Comparison of ENCODE assay signal across 13 mouse cellular contexts in the genomic region with DNA sequence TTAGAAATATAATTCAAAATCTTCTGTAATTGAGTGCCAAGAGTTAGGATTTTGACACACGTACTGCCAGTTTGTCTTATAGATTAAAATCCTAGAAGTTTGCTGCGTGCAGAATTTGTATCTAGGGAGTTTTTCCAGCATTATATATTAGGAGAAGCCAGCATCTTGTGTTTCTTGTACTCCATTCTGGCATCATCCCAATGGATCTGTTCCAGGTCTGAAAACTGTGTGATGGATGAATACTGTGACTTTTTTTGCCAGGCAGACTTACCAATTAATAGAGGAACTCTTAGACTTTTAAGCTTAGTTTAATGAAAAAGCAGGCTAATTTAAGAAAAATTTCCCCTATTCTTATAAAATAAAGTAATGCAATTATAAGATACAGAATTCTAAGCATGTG. TPM values are rescaled to one million over a fixed set of nuclear protein-coding genes. Genes with fewer than 3 reads are reported as not detected.
DNase-seq lines count a peak whose midpoint lies in the region; ATAC-seq and TF ChIP-seq lines count a peak whose summit lies in the region.
"Had no signal": no experiment of that assay in that cellular context is flagged by ENCODE, and none has a peak within 500 bp of the region (broad histone marks: within the 10 kb centered on the region; RNA-seq: fewer than 3 reads in every experiment).

No protein-coding gene starts in this region.

- no peak overlapping the region for H3K9ac ChIP-seq in limb, embryonic 14.5 days (ENCODE audit: low read depth, low read length, severe bottlenecking)
- H3K9ac ChIP-seq: heart, embryonic 13.5 days had no signal

- no peaks in the 10 kb centered on the region for H3K27me3 ChIP-seq in limb, embryonic 14.5 days (ENCODE audit: control insufficient read depth, insufficient read depth, low read length)
- H3K27me3 ChIP-seq in limb, embryonic 10.5 days (ENCODE audit: low read depth, poor library complexity, severe bottlenecking): no peaks in the 10 kb centered on the region
- H3K27me3 ChIP-seq: CH12.LX; heart, embryonic 13.5 days had no signal

- no peak for ATAC-seq in limb, embryonic 14.5 days (ENCODE audit: low FRiP score, low read depth)
- ATAC-seq: inflammation-experienced regulatory T-cells, adult 6 months had no signal

- no peak for TF ChIP-seq POLR2A in limb, embryonic 14.5 days (IDR thresholded peaks at IDR 0.05; ENCODE audit: borderline replicate concordance, extremely low read depth, insufficient read depth, insufficient read length)

- no peaks in the 10 kb centered on the region for H3K9me3 ChIP-seq in limb, embryonic 14.5 days (ENCODE audit: control insufficient read depth, low read length)
- no peaks in the 10 kb centered on the region for H3K9me3 ChIP-seq in limb, embryonic 10.5 days (replicated peaks)
- H3K9me3 ChIP-seq: heart, embryonic 13.5 days had no signal

- no peaks in the 10 kb centered on the region for H3K36me3 ChIP-seq in limb, embryonic 14.5 days (ENCODE audit: control insufficient read depth, insufficient read depth, low read length)
- no peaks in the 10 kb centered on the region for H3K36me3 ChIP-seq in limb, embryonic 10.5 days
- H3K36me3 ChIP-seq: heart, embryonic 13.5 days had no signal

- H3K27ac ChIP-seq in limb, embryonic 14.5 days (replicated peaks; ENCODE audit: low read depth, low read length): no peak overlapping the region
- no peak overlapping the region for H3K27ac ChIP-seq in limb, embryonic 10.5 days
- H3K27ac ChIP-seq: gastrocnemius, adult 2 months; heart, embryonic 13.5 days had no signal

- H3K4me3 ChIP-seq in limb, embryonic 14.5 days (replicated peaks; ENCODE audit: low read length): no peak overlapping the region
- no peak overlapping the region for H3K4me3 ChIP-seq in limb, embryonic 10.5 days
- H3K4me3 ChIP-seq: gastrocnemius, adult 2 months; heart, embryonic 13.5 days had no signal

- no peak overlapping the region for H3K4me2 ChIP-seq in limb, embryonic 14.5 days (replicated peaks; ENCODE audit: low read depth, low read length, severe bottlenecking)
- H3K4me2 ChIP-seq: heart, embryonic 13.5 days had no signal

- H3K4me1 ChIP-seq in limb, embryonic 14.5 days (ENCODE audit: control insufficient read depth, insufficient read depth, low read length): no peaks in the 10 kb centered on the region; the same call in 1 of the 2 replicates
- no peaks in the 10 kb centered on the region for H3K4me1 ChIP-seq in limb, embryonic 10.5 days

- 54% methylated on average over 2 of the region's 2 CpGs for WGBS in limb, embryonic 14.5 days
- WGBS in limb, embryonic 10.5 days: 92% methylated on average over 2 of the region's 2 CpGs

- DNase-seq in cerebellum, adult 18-20 months: peak; percentile 46 to 48
- no peak for DNase-seq in cerebellum, adult 11-12 months
- DNase-seq in gastrocnemius, adult 18-20 months (ENCODE audit: low spot score): peak; percentile 24
- DNase-seq in gastrocnemius, adult 8-10 months (ENCODE audit: low spot score in 2 of 2): no peak
- DNase-seq in limb, embryonic 14.5 days (ENCODE audit: low spot score): peak; percentile 14
- no peak for DNase-seq in limb, embryonic 10.5 days (ENCODE audit: low spot score)
- DNase-seq in cerebellum, postnatal 10 days: peak; percentile 80 to 83
- DNase-seq: gastrocnemius, adult 2 months; kidney, adult 9 months; thymus, postnatal 36 days had no signal

RNA-seq across cellular contexts. Expression of a gene that starts 27.4 kb away (rescaled TPM):
- 100 to 1,000 TPM; 235 to 243 TPM for total RNA-seq in gastrocnemius, adult 18-20 months (2021)
- 100 to 1,000 TPM; 242 to 290 (median 257) TPM for total RNA-seq in gastrocnemius, adult 8-10 months (2022)
- polyA plus RNA-seq in limb, embryonic 14.5 days (2012; rRNA removed): 25.0 and 26.3 TPM in 2 replicates
- polyA plus RNA-seq in limb, embryonic 14.5 days (2014; fragmentation: Nextera tagmentation; extraction: Ambion mirVana): 23.4 and 26.0 TPM in 2 replicates
- polyA plus RNA-seq in limb, embryonic 10.5 days (2016; fragmentation: Nextera tagmentation; extraction: Ambion mirVana): 4.9 and 7.0 TPM in 2 replicates
- polyA plus RNA-seq: inflammation-experienced regulatory T-cells, adult 6 months had no signal

Comparison
In these comparisons a context has a peak if more than half of its experiments do, and no peak if none do; other contexts are left out.
1. DNase-seq: peak in cerebellum, adult 18-20 months (2 of 2), gastrocnemius, adult 18-20 months (single experiment), limb, embryonic 14.5 days (single experiment) and cerebellum, postnatal 10 days (2 of 2); none in cerebellum, adult 11-12 months (single experiment), gastrocnemius, adult 8-10 months (0 of 2) and limb, embryonic 10.5 days (single experiment).